Mouse (Mus musculus) olfactory bulb, adult 2 months (tissue): Measurements from ENCODE around the gene Phldb2.

ENCODE experiments used
- CTCF ChIP-seq: fragments of 200-500 bp; IDR thresholded peaks from 2 replicates; pipeline ENCODE4 v1.5.1; 2012; ENCODE audit warnings: low read depth, mild to moderate bottlenecking, low read length, moderate library complexity; ENCODE audit not compliant: insufficient read depth
- POLR2A ChIP-seq: fragments of 200-500 bp; IDR thresholded peaks from 2 replicates; pipeline ENCODE4 v1.6.1; 2012; ENCODE audit warnings: mild to moderate bottlenecking, low read depth, low read length, moderate library complexity; ENCODE audit not compliant: insufficient read depth

DNA sequence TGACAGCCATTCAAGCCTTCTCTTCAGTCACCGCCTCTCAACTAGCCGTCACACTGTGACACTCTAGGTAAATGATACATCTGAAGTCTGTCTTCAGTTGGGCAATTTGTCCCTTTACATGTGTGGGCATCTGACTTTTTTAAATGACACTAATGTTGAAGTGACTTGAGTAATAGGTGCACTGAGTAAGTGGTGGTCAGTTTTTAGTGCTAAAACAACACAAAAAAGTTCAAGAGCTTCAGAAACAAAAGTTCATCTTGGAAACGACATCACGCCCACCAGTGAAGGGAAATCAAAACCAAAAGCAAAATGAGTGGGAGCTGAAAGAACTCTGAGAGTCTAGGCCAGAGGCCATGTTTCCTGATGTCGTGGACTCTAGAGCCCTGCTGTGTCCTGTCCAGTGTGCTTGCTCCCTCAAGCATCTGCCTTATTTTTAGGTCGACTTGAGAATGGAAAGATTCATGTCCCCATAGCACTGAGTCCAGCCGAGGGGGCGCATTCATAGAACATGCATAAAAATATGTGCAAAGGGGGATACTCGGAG, 194.6 kb downstream of the Phldb2 start:
- no peak for TF ChIP-seq POLR2A
- no peak for TF ChIP-seq CTCF
